Mouse (Mus musculus): ENCODE results near the gene Gm826. TPM values are rescaled to one million over a fixed set of nuclear protein-coding genes. Genes with fewer than 3 reads are reported as not detected.

Gm826 gene
- not detected in 2 replicates for polyA plus RNA-seq (2012)

GRCm38 (mm10) chr2:160334111-160334661 is at the start of gene Gm826:
TSS of gene Gm826 (minus strand) at chr2:160334162.
- no peak for TF ChIP-seq GATA1 (IDR thresholded peaks at IDR 0.05; ENCODE audit: low read length)

DNA sequence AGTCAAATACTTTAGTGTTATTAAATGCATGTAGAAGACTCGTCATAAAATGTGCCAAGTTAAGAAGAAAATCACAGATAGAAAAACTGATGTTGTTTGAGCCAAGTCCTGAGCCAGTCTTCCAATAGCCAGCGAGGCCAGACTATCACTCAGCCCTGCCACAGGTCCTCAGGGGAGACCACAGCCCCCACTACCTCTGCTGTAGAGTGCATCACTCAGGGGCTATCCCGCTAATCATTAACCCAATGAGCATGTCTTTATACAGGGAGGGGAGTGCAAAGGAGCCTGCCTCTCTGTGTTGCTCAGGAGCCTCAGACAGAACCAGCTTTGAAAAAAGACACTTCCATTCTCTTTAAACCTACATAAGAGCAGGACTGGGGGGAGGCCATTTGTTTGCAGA is 49.5 kb upstream of the Gm826 start:
- TF ChIP-seq GATA1 (IDR thresholded peaks at IDR 0.05; ENCODE audit: low read length) = no peak

DNA sequence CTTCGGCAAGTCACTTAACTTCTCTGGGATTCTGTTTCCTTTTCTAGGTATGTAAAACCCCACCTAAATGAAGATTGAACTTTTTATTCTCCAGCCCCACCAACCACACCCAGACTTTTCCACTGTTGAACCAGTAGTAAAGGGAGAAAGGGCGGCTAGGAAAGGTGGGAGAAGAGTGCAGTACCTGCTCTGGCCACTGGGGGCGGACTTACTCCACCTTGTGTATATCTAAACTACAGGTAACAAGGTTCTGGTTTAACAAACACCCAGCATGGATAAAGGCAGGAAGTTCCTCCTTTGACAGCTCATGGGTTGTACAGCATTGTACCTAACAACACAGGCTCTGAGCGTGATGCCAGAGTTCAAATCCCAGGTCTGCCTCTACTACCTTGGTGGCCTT is 44.3 kb upstream of the Gm826 start:
- no peak for TF ChIP-seq GATA1 (IDR thresholded peaks at IDR 0.05; ENCODE audit: low read length)

GRCm38 (mm10) chr2:160376236-160376635 is 42.3 kb upstream of the Gm826 start:
- no peak for TF ChIP-seq GATA1 (IDR thresholded peaks at IDR 0.05; ENCODE audit: low read length)

- TF ChIP-seq GATA1 (IDR thresholded peaks at IDR 0.05; ENCODE audit: low read length) = no peak
Measured at GRCm38 (mm10) chr2:160369653-160370420, 35.9 kb upstream of the Gm826 start.

GRCm38 (mm10) chr2:160368422-160369357 is 34.7 kb upstream of the Gm826 start:
- TF ChIP-seq GATA1 (IDR thresholded peaks at IDR 0.05; ENCODE audit: low read length) = no peak

DNA sequence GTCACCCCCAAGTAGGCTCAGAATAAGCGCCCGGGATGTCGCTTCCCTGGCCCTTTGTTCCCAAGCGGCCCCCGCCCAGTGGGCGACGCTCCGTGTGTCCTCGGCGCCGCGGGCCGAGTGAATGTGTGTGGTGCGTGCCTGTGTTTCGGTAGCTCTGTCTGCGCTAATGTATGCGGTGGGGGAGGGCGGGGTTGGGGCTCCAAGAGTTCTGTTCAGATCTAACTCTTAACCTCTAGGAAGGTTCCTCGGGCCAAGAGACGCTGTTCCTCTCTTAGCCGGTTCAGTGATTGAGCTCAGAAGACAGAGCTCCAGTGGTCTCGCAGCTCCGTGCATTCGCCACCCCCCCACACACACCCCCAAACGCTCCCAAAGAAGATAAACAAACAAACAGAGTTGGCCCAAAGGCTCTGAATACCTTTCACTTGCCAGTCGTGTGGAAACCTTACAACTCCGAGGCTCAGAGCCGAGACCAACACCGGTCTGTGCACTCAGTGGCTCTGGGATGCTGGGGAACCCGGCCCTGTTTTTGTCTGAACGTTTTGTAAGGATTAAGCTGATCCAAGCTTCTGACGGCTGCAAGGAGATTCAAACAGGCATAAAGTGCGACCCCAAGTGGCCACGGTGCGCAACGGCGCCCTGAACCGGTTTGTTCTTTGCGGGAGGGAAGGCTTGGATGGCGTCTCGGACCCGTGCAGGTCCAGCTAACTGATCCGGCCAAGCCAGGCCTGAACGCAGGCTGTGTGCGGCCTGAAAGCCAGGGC is 33.7 kb upstream of the Gm826 start:
- TF ChIP-seq GATA1 (IDR thresholded peaks at IDR 0.05; ENCODE audit: low read length) = no peak

DNA sequence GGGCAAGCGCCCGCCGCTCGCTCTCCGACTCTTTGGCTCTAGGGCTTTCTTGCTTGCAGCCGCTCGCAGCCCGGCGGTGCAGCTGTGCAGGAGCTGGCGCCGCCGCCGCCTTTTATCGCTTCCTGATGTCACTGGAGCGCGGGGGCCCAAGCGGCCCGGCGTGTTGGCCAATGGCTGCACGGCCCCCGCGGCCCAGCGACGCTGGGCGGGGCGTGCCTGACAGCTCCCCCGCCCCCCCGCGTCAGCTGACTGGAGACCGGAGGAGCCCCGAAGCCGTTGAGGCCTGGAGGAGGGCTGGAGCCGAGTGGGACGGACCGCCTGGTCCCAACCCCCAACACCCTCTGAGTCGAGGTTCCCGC is 33.0 kb upstream of the Gm826 start, which contains the start of gene Mafb:
Gene Mafb, minus strand, starts transcription at position 86 of the 359 bp plus-strand sequence.
- no peak for TF ChIP-seq GATA1 (IDR thresholded peaks at IDR 0.05; ENCODE audit: low read length)

DNA sequence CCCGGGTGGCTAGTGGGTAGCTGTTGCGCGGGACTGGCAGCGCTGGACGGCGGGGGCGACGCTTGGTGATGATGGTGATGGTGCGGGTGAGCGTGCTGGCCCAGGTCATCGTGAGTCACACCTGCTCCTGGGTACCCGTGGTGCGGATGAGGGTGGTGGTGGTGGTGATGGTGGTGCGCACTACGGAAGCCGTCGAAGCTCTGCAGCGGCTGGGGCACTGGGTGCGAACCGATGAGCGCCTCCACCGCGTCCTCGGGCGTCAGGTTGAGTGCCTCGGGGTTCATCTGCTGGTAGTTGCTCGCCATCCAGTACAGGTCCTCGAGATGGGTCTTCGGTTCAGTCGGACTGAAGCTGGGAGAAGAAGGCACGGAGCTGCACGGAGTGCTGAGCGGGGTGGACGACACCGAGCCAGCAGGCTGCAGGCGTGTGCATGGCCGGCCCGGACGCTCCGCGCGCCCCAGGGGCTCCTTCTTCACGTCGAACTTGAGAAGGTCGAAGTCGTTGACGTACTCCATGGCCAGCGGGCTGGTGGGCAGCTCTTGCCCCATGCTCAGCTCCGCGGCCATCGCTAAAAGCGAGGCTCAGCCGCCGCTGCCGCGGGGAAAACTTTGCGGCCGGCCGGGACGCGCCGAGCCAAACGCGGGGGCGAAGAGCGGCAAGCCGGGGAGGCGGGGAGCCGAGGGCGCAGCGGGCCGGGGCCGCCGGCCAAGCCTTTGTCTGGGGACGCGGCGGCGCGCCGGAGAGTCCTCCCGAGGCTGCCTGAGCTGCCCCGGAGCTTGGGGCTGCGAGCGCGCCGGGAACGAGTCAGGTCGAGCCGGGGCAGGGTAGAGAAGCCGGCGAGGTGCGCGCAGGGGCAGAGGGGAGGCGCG is 32.4 kb upstream of the Gm826 start:
- TF ChIP-seq GATA1 (IDR thresholded peaks at IDR 0.05; ENCODE audit: low read length) = no peak

- no peak for TF ChIP-seq GATA1 (IDR thresholded peaks at IDR 0.05; ENCODE audit: low read length)
Measured at GRCm38 (mm10) chr2:160365107-160365911, 31.3 kb upstream of the Gm826 start.

DNA sequence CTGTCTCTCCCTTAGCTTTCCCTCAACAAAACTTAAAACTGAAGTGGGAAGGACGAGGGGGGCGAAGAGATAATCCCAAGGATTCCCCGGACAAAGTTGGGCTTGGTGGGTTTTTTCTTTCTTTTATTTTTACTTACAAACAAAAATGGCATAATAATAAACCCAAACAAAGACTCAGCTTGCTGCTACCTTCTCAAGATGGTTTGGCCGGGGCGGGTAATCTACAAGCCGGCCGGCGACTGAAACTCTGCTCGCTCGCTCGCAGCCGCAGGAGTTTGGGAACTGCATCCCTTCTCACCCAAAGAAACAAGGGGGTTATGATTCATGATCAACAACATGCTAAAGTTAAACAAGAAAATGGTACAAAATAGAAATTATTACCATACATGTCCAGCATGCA is 30.7 kb upstream of the Gm826 start:
- TF ChIP-seq GATA1 (IDR thresholded peaks at IDR 0.05; ENCODE audit: low read length) = no peak

DNA sequence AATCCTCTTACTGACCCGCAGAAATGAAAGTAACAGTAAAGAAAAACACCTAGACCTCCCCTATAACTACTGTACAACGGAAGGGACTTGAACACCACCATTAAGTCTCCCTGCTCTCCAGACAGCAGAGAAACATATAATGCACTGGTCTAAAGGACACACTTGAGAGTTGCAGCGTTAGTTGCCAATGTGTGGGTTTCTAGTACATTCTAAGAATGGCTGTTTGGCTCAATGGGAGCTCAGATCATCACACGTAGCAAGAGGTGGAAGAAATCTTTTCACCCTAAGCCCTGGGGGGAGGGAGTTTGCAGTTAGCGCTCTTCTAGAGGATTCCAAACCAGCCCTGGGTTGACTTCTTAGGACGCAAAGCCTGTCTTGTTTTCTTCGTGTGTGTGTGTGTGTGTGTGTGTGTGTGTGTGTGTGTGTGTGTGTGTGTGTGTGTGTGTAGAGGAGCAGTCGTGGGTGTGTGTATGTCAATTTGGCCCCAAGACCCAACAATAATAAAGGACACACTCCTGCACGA is 30.2 kb upstream of the Gm826 start:
- TF ChIP-seq GATA1 (IDR thresholded peaks at IDR 0.05; ENCODE audit: low read length) = no peak

DNA sequence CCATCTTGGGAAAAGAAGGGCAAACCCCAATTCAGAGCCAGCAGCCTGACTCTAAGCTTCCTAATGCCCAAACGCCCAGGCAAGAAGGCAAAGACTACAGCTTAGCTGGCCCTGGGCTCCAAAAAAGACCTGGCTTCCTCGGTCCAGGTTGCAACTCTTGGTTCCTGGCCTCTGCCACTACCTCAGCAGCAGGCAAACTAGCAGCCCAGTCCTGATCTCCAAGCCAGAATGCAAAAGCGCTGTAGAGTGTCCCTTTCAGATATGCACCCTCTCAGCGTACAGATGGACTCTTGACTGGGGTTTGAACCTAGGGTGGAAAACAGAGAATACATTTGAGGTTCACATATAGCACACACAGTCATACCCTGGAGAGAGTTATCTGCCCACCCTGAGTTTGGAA is 29.2 kb upstream of the Gm826 start:
- TF ChIP-seq GATA1 (IDR thresholded peaks at IDR 0.05; ENCODE audit: low read length) = no peak
